ENCODE assay signal across 30 mouse cellular contexts in genomic region chrX:151496596-151496995, GRCm38 (mm10). TPM values are rescaled to one million over a fixed set of nuclear protein-coding genes. Genes with fewer than 3 reads are reported as not detected.
DNase-seq lines count a peak whose midpoint lies in the region; ATAC-seq and TF ChIP-seq lines count a peak whose summit lies in the region.
"Had no signal": no experiment of that assay in that cellular context is flagged by ENCODE, and none has a peak within 500 bp of the region (broad histone marks: within the 10 kb centered on the region; RNA-seq: fewer than 3 reads in every experiment).

No protein-coding gene starts in this region.

- intact Hi-C loops in heart, postnatal 10 days (cut with DNase I) = no loop called here

- TF ChIP-seq POLR2A in bone marrow macrophage, adult 2 months (IDR thresholded peaks at IDR 0.05; ENCODE audit: borderline replicate concordance, low read depth, low read length) = no peak

- peak overlapping the region; percentile 52 for H3K27ac ChIP-seq in bone marrow macrophage, adult 2 months (ENCODE audit: insufficient read depth, low read depth, low read length)
- H3K27ac ChIP-seq: embryonic facial prominence, embryonic 10.5 days; embryonic facial prominence, embryonic 13.5 days; forebrain, embryonic 12.5 days; forebrain, embryonic 15.5 days; heart, embryonic 15.5 days; hindbrain, embryonic 14.5 days; hindbrain, postnatal 0 days had no signal

- TF ChIP-seq CTCF in bone marrow macrophage, adult 2 months (IDR thresholded peaks at IDR 0.05; ENCODE audit: low read depth, low read length) = no peak

- H3K4me1 ChIP-seq in bone marrow macrophage, adult 2 months (ENCODE audit: control insufficient read depth, insufficient read depth, low read length) = peaks cover 24% of the 10 kb centered on the region
- H3K4me1 ChIP-seq: embryonic facial prominence, embryonic 10.5 days; embryonic facial prominence, embryonic 13.5 days; forebrain, embryonic 12.5 days; forebrain, embryonic 15.5 days; heart, embryonic 12.5 days; heart, embryonic 15.5 days had no signal

- peak; percentile 34 for DNase-seq in heart, adult 11 months
- no peak for DNase-seq in heart, postnatal 10 days
- no peak for DNase-seq in gastrocnemius, postnatal 25 days
- DNase-seq in testis, postnatal 14 days (ENCODE audit: low spot score) = no peak
- no peak for DNase-seq in lung, adult 18-20 months
- DNase-seq: adrenal gland, adult 2 months; adrenal gland, postnatal 14 days; cerebellum, adult 11-12 months; cerebellum, adult 8-10 months; cerebellum, postnatal 14 days; embryo, embryonic 11 days; gastrocnemius, postnatal 36 days; heart, adult 18-20 months; heart, postnatal 14 days; heart, postnatal 4 days had no signal

- ATAC-seq in megakaryocyte, adult 5-6 weeks (ENCODE audit: poor library complexity, severe bottlenecking) = peak; percentile 80
- ATAC-seq: CD4-positive, CD25-positive, alpha-beta regulatory T cell, adult 4 months; forebrain, embryonic 15.5 days; hindbrain, postnatal 0 days; inflammation-experienced regulatory T-cells, adult 6 months; intestine, postnatal 0 days; Patski had no signal

- no peak overlapping the region for H3K4me3 ChIP-seq in bone marrow macrophage, adult 2 months (ENCODE audit: insufficient read depth, low read length)
- H3K4me3 ChIP-seq: embryonic facial prominence, embryonic 10.5 days; embryonic facial prominence, embryonic 13.5 days; erythroblast, embryonic 14.5 days; forebrain, embryonic 12.5 days; forebrain, embryonic 15.5 days; heart, embryonic 12.5 days; heart, embryonic 15.5 days had no signal

RNA-seq across cellular contexts. Expression of gene Phf8, which starts 23.9 kb away (rescaled TPM):
- 10 to 100 TPM; 17.7 to 23.2 TPM for total RNA-seq in heart, postnatal 10 days (2021)
- polyA plus RNA-seq in bone marrow macrophage, adult 2 months (2012; ENCODE audit: insufficient read depth, insufficient read length, missing spikeins) = 23.9 and 25.2 TPM in 2 replicates
- 42.6 and 45.3 TPM in 2 replicates for total RNA-seq in megakaryocyte, adult 5-6 weeks (2015)
- 27.1 and 33.6 TPM in 2 replicates for total RNA-seq in megakaryocyte, adult 5-6 weeks (2017)
- 10 to 100 TPM in 1 of 2 experiments, 1 to 10 TPM in 1; 9.1 to 12.1 TPM for total RNA-seq in gastrocnemius, postnatal 25 days (2021)
